Mouse (Mus musculus): Measurements from ENCODE around the gene Cdh19.

Cdh19 gene

DNA sequence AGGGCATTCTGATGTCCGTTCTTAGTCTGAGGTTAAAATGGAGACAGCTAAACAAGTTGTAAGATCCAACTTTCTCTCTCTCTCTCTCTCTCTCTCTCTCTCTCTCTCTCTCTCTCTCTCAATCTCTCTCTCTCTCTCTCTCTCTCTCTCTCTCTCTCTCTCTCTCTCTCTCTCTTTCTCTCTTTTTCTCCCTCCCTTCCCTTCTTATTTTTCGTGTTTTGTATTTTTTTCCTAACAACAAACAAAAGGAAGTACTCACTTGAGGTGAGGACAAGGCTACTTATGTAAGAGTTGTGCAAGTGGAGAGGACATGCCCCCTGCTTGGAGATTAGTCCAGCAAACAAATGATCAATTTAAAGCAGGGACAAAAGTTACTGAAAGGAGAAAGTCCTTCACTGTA is at the start of gene Cdh19:
TSS of gene Cdh19 (minus strand) at position 101 of the 400 bp plus-strand sequence.
- no peak for DNase-seq (ENCODE audit: low spot score in 2 of 2)

DNA sequence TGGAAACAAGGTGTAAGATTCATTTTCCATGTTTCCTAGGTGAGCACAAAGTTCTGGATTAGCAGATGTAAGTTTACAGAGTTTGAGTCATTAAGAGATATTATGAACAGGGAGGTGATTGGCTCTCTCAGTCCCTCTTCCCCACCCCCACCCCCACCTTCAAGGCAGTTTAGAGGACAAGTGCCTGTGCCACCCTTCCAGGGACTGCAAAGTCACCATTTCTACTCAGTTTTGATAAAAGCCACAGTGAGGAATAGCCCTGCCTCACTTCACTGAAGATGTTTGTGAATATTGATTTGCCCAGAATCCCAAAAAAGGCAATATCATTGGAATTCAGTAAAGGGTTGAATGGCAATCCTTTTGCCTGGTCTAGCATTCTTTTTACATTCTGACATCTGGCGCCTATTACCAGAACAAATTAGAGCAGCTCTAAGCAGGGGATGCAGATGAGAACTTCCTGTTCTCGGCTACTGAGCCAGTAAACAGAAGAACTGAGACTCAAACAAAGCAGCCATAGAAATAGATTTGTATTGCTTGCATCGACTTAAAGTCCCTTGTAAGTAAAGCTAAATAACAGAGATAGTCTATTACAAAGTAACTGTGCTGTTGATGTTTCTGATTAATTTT is 43.2 kb upstream of the Cdh19 start:
- no peak for DNase-seq (ENCODE audit: low spot score in 2 of 2)

DNA sequence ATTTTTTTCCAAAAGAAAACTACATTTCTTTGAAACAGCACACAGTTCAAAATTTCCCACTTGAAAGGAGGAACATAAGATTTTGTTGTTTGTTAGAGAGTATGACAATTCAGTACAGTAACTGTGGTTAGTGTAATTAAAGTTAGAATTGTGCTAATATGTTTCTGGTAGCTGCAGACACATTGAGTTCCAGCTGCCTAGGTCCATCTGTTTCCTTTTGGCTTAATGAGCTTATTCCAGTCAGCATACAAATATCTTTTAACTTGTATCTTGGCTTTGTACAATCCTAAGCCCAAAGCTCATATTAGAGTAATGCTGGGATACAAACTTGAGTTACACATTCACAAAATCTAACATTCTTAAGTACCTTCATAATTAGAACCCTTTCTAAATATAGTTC is 40.3 kb upstream of the Cdh19 start:
- no peak for DNase-seq (ENCODE audit: low spot score in 2 of 2)

DNA sequence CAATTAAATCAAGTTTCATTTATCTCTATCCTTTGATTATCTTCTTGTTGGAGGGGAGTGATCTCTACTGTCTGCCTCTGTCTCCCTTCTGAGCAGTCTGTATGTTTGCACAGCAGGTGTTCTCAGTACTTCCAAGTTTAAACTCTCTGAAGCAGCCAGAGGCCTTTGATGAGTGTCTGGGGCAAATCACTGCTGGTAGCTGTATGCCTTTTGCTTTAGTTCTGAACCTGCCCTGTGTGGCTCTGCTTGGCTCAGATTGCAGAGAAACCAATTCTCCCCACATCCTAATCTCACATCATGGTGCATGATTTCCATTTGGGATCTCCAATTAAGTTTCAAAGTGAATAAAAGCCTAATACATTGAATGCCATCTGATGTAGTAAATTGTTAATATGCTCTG is 12.4 kb upstream of the Cdh19 start:
- no peak for DNase-seq (ENCODE audit: low spot score in 2 of 2)

DNA sequence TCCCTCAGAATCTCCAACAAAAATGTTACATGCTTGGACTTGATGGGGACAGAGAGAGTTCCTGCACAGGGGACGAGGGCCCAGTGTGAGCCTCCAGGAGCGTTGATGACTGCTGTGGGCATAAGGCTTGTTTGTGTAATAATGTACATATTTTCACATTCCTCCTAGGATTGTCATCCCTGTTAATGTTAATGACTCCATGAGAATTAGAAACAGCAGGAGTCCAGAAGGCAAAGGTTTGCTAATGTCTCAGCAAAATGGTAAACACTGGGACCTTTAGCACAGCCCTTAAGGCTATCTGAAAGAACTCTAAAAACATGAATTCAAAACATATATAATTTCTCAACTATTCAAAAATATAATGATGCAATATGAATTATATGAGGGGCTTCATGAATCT is 8.2 kb downstream of the Cdh19 start:
- DNase-seq (ENCODE audit: low spot score in 2 of 2) = no peak

DNA sequence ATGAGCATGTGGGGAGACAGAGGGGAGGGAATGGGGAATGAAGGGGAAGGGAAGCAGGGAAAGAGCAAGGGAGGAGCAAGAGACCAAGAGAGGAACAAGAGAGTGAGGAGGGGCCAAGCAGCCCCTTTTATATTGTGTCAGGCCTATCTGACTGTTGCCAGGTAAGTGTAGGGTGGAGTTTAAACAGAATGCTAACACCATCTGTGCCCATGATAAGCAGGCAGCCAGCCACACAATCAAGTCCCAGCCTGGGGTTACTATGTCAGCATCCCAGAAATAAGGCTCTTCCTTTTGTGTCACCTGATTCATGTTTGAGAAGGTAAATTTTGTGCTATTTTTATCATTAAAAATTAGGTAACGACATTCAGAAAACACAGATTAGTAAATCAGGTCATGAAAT is 67.6 kb downstream of the Cdh19 start:
- no peak for DNase-seq (ENCODE audit: low spot score in 2 of 2)

DNA sequence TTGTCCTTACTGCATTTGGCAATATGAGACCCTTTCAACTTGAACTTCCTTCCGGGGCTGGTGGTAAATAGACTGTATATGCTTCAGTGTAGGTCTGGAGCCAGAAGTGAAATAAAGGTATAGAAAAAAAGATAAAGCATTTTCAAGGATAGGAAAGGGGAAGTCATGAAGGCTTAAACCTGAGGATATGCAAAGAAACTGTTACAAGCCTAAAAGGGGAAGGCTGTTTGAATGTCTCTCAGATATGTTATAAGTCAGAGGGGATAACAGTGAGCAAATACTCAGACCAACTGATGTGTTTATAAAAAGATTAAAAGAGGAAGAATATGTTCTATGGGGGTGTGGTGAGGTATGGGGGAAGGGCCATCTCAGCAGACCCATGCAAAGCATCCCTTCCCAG is 68.2 kb downstream of the Cdh19 start:
- DNase-seq (ENCODE audit: low spot score in 2 of 2) = no peak

DNA sequence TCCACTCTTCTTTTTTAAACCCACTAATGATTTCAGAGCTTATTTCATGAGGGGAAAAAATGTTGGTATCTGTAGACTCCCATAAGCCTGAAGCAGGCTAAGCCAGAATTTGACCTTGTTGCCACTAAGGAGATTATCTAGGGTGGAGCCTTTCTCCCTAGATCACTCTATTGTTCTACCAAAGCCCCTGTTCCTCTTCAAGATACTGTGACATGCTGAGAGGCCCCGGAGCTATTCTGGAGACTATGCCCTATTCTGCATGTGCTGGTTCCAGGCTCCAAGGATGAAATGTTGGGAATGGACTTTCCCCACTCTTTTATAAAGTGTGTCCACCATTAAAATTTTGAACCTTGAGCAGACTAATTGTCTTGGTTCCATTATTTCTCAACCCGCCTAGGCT is 73.1 kb downstream of the Cdh19 start:
- DNase-seq (ENCODE audit: low spot score in 2 of 2) = no peak
